9 mouse cellular contexts compared by ENCODE assay signal in the genomic region with DNA sequence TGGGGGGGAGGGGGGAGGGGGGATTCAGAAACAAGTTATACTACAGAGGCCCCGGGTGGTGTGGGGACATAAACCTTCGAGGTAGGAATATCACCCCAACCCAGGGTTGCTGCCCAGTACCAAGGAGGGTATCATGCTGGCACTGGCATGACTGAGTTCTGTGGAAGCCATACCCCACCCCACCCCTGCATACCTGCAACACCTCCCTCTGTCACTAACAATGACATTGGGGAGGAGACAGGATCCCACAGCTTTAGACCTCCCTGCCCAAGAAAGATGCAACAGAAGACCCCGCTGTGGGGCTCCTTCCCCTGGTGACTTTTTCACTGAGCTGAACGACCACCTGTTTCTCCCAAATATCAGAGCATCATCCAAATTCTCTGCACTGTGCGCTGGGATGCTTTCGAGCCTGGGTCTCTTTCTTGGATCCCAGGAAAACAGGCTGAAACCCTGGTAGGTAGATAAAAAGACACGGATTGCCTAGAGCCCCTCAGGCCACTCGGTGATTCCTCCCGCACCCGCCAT.
DNase-seq lines count a peak whose midpoint lies in the region; ATAC-seq and TF ChIP-seq lines count a peak whose summit lies in the region.
"Had no signal": no experiment of that assay in that cellular context is flagged by ENCODE, and none has a peak within 500 bp of the region (broad histone marks: within the 10 kb centered on the region; RNA-seq: fewer than 3 reads in every experiment).

No protein-coding gene starts in this region.

- TF ChIP-seq POLR2A in cerebellum, adult 2 months (IDR thresholded peaks at IDR 0.05; ENCODE audit: borderline replicate concordance, insufficient read depth, low read length): no peak

- TF ChIP-seq CTCF in cerebellum, adult 2 months (IDR thresholded peaks at IDR 0.05; ENCODE audit: borderline replicate concordance, insufficient read depth, low read depth, low read length): no peak

- WGBS in heart, embryonic 13.5 days: 19% methylated on average over 10 of the region's 10 CpGs
- 15% methylated on average over 10 of the region's 10 CpGs for WGBS in hindbrain, embryonic 11.5 days
- WGBS in midbrain, embryonic 11.5 days: 24% methylated on average over 10 of the region's 10 CpGs
- WGBS in cerebellum, adult 2 months: 22% methylated on average over 10 of the region's 10 CpGs

- H3K27ac ChIP-seq in heart, embryonic 13.5 days (replicated peaks): peak overlapping the region; percentile 82
- H3K27ac ChIP-seq in ES-E14 (ENCODE audit: insufficient read depth, low read depth, low read length, poor library complexity, severe bottlenecking): peak overlapping the region; percentile 87
- H3K27ac ChIP-seq in hindbrain, embryonic 11.5 days (ENCODE audit: low read depth, low read length): peak overlapping the region; percentile 93
- H3K27ac ChIP-seq in midbrain, embryonic 11.5 days (ENCODE audit: low read depth, low read length): peak overlapping the region; percentile 75
- H3K27ac ChIP-seq in cerebellum, adult 2 months (ENCODE audit: insufficient read depth, low read length): no peak overlapping the region

- H3K9me3 ChIP-seq in heart, embryonic 13.5 days: no peaks in the 10 kb centered on the region
- H3K9me3 ChIP-seq in ES-E14 (ENCODE audit: control insufficient read depth, insufficient read depth, low read depth, low read length): no peaks in the 10 kb centered on the region
- H3K9me3 ChIP-seq in hindbrain, embryonic 11.5 days (ENCODE audit: control insufficient read depth, low read length): no peaks in the 10 kb centered on the region
- no peaks in the 10 kb centered on the region for H3K9me3 ChIP-seq in midbrain, embryonic 11.5 days (ENCODE audit: control insufficient read depth, low read length)

- H3K36me3 ChIP-seq in heart, embryonic 13.5 days: no peaks in the 10 kb centered on the region
- no peaks in the 10 kb centered on the region for H3K36me3 ChIP-seq in ES-E14 (ENCODE audit: control insufficient read depth, insufficient read depth, low read length, poor library complexity, severe bottlenecking)
- H3K36me3 ChIP-seq in hindbrain, embryonic 11.5 days (ENCODE audit: control insufficient read depth, insufficient read depth, low read length): no peaks in the 10 kb centered on the region
- no peaks in the 10 kb centered on the region for H3K36me3 ChIP-seq in midbrain, embryonic 11.5 days (ENCODE audit: control insufficient read depth, insufficient read depth, low read length)

- no peaks in the 10 kb centered on the region for H3K27me3 ChIP-seq in heart, embryonic 13.5 days (replicated peaks)
- H3K27me3 ChIP-seq in hindbrain, embryonic 11.5 days (ENCODE audit: control insufficient read depth, insufficient read depth, low read length): no peaks in the 10 kb centered on the region
- H3K27me3 ChIP-seq in midbrain, embryonic 11.5 days (ENCODE audit: control insufficient read depth, insufficient read depth, low read length): no peaks in the 10 kb centered on the region
- H3K27me3 ChIP-seq in cerebellum, adult 2 months (ENCODE audit: control insufficient read depth, insufficient read depth, low read length): no peaks in the 10 kb centered on the region; the same call in 1 of the 2 replicates

- DNase-seq in heart, postnatal 25 days (ENCODE audit: low spot score): no peak
- DNase-seq in ES-E14 (ENCODE audit: low read depth, low spot score): no peak
- DNase-seq in hindbrain, embryonic 11.5 days (ENCODE audit: low spot score): no peak
- peak; percentile 90 for DNase-seq in midbrain, embryonic 11.5 days (ENCODE audit: low spot score, missing footprints)
- DNase-seq in gastrocnemius, postnatal 14 days: no peak
- no peak for DNase-seq in cerebellum, adult 2 months
- DNase-seq: cerebellum, postnatal 36 days had no signal

- H3K4me1 ChIP-seq in heart, embryonic 13.5 days: peaks cover 37% of the 10 kb centered on the region
- peaks cover 5 to 23% of the 10 kb centered on the region in 2 experiments; a peak in 3 of 4 replicates for H3K4me1 ChIP-seq in ES-E14 (ENCODE audit: control insufficient read depth in 2 of 2, insufficient read depth in 2 of 2, low read length in 2 of 2, poor library complexity in 1 of 2)
- H3K4me1 ChIP-seq in hindbrain, embryonic 11.5 days (replicated peaks; ENCODE audit: control insufficient read depth, insufficient read depth, low read length): peaks cover 6% of the 10 kb centered on the region
- peaks cover 25% of the 10 kb centered on the region for H3K4me1 ChIP-seq in midbrain, embryonic 11.5 days (ENCODE audit: control insufficient read depth, insufficient read depth, low read length)
- peaks cover 5% of the 10 kb centered on the region for H3K4me1 ChIP-seq in cerebellum, adult 2 months (ENCODE audit: control insufficient read depth, insufficient read depth, low read length)

- peak overlapping the region; percentile 56 for H3K4me3 ChIP-seq in heart, embryonic 13.5 days
- H3K4me3 ChIP-seq in ES-E14 (ENCODE audit: insufficient read depth in 1 of 2, low read depth in 1 of 2, low read length in 2 of 2, poor library complexity in 1 of 2, severe bottlenecking in 1 of 2): peak overlapping the region; percentile 57 to 66
- H3K4me3 ChIP-seq in hindbrain, embryonic 11.5 days (ENCODE audit: low read depth, low read length): peak overlapping the region; percentile 32; the same call in 1 of the 2 replicates
- peak overlapping the region; percentile 37 for H3K4me3 ChIP-seq in midbrain, embryonic 11.5 days (ENCODE audit: low read depth, low read length)
- no peak overlapping the region for H3K4me3 ChIP-seq in cerebellum, adult 2 months (replicated peaks; ENCODE audit: insufficient read depth, low read depth, low read length)

- H3K9ac ChIP-seq in heart, embryonic 13.5 days: peak overlapping the region; percentile 84
- H3K9ac ChIP-seq in ES-E14 (ENCODE audit: insufficient read depth, low read depth, low read length, poor library complexity, severe bottlenecking): peak overlapping the region; percentile 76
- H3K9ac ChIP-seq in hindbrain, embryonic 11.5 days (ENCODE audit: low read depth, low read length): peak overlapping the region; percentile 77
- H3K9ac ChIP-seq in midbrain, embryonic 11.5 days (ENCODE audit: low read length): peak overlapping the region; percentile 87

- intact Hi-C loops in heart, postnatal 25 days (cut with DNase I): no loop called here
- intact Hi-C loops in gastrocnemius, postnatal 14 days (cut with DNase I; ENCODE audit: low total_unique reads): no loop called here

- no peak for ATAC-seq in heart, embryonic 13.5 days (ENCODE audit: extremely low read depth, insufficient number of reproducible peaks, low FRiP score, low TSS enrichment)
- ATAC-seq in hindbrain, embryonic 11.5 days (ENCODE audit: low FRiP score): no peak
- ATAC-seq in midbrain, embryonic 11.5 days (ENCODE audit: low FRiP score): no peak
- no peak for ATAC-seq in monocyte, adult 5-6 weeks (replicated peaks; ENCODE audit: insufficient number of reproducible peaks, low FRiP score, low TSS enrichment, poor library complexity, severe bottlenecking)

- peak overlapping the region; percentile 88 for H3K4me2 ChIP-seq in heart, embryonic 13.5 days
- peak overlapping the region; percentile 69 for H3K4me2 ChIP-seq in hindbrain, embryonic 11.5 days (replicated peaks; ENCODE audit: low read depth, low read length)
- H3K4me2 ChIP-seq in midbrain, embryonic 11.5 days: peak overlapping the region; percentile 80

- in situ Hi-C loops in ES-E14 (cut with MboI; ENCODE audit: low sequenced_read_pairs in 2 of 2, unreplicated experiment in 2 of 2): no loop called here

TF ChIP-seq in ES-E14, 5 proteins besides CTCF, POLR2A, EP300 and RAD21:
- TF ChIP-seq ZC3H11A (IDR thresholded peaks at IDR 0.05; ENCODE audit: borderline replicate concordance, low read depth, low read length): no peak
